Mouse (Mus musculus) liver, embryonic 14.5 days (tissue): ENCODE measurements around the gene Nrros. TPM values are rescaled to one million over a fixed set of nuclear protein-coding genes. Genes with fewer than 3 reads are reported as not detected.

ENCODE experiments used
- ATAC-seq: fragments of 200-750 bp; cut with Nextera tagmentation; 2 replicates; pipeline ENCODE4 v1.8.0; 2017; ENCODE audit warnings: moderate number of reproducible peaks, mild to moderate bottlenecking, moderate library complexity; ENCODE audit not compliant: insufficient read depth
- DNase-seq, 3 experiments: peaks; one replicate each; pipeline ENCODE4 v3.0.0-alpha.2; 2012 to 2013; ENCODE audit warnings: low read depth in 3 of 3, low spot score in 3 of 3
- H3K27ac ChIP-seq: fragments of 300-500 bp; sonication (generic); 2 replicates; pipeline ENCODE4 v1.5.1; 2014; ENCODE audit warnings: moderate library complexity, mild to moderate bottlenecking, control low read depth, inconsistent platforms
- H3K27me3 ChIP-seq: fragments of 300-500 bp; sonication (generic); 2 replicates; pipeline ENCODE4 v1.6.1; 2014; ENCODE audit warnings: mild to moderate bottlenecking, low read length, moderate library complexity; ENCODE audit not compliant: control insufficient read depth, insufficient read depth
- H3K36me3 ChIP-seq: fragments of 300-500 bp; sonication (generic); replicated peaks from 2 replicates; pipeline ENCODE4 v1.6.1; 2014; ENCODE audit warnings: low read depth; ENCODE audit not compliant: control insufficient read depth, insufficient read depth
- H3K4me1 ChIP-seq, 2 experiments: fragments of 200-500 bp in 1 of 2; fragments of 300-500 bp in 1 of 2; sonication (generic) in 1 of 2; replicated peaks; 2 replicates each; pipeline ENCODE4 v1.6.1; 2012 to 2014; ENCODE audit warnings: antibody characterized with exemption in 1 of 2, inconsistent platforms in 1 of 2, low read length in 1 of 2; ENCODE audit not compliant: control insufficient read depth in 2 of 2, insufficient read depth in 2 of 2
- H3K4me2 ChIP-seq: fragments of 300-500 bp; sonication (generic); 2 replicates; pipeline ENCODE4 v1.6.1; 2014; ENCODE audit warnings: low read depth, mild to moderate bottlenecking, control low read depth, moderate library complexity
- H3K4me3 ChIP-seq, 2 experiments: fragments of 200-500 bp in 1 of 2; fragments of 300-500 bp in 1 of 2; sonication (generic) in 1 of 2; 2 replicates each; pipeline ENCODE4 v1.5.1; 2012 to 2014; ENCODE audit warnings: low read depth in 2 of 2, low read length in 2 of 2, mild to moderate bottlenecking in 2 of 2, control low read depth in 1 of 2, inconsistent platforms in 1 of 2, moderate library complexity in 1 of 2; ENCODE audit not compliant: insufficient read depth in 1 of 2
- H3K9ac ChIP-seq: fragments of 300-500 bp; sonication (generic); replicated peaks from 2 replicates; pipeline ENCODE4 v1.6.1; 2014; ENCODE audit warnings: mild to moderate bottlenecking, control low read depth, moderate library complexity
- H3K9me3 ChIP-seq: fragments of 300-500 bp; sonication (generic); 2 replicates; pipeline ENCODE4 v1.6.1; 2016; ENCODE audit warnings: low read length, mixed read lengths; ENCODE audit not compliant: control insufficient read depth
- CTCF ChIP-seq: IDR thresholded peaks from 2 replicates; pipeline ENCODE4 v1.5.1; 2016; ENCODE audit warnings: antibody characterized with exemption, low read depth, control low read depth
- EP300 ChIP-seq: IDR thresholded peaks from 2 replicates; pipeline ENCODE4 v1.6.1; 2016; ENCODE audit warnings: antibody characterized with exemption, low read depth
- WGBS: fragments of 180-500 bp; shearing (Covaris S2); extraction: QIAGEN DNeasy Blood & Tissue Kit; methylation state at CpG from one replicate; pipeline ENCODE4 v1.1.7; 2014; ENCODE audit not compliant: insufficient replicate concordance; 5-methylcytosine and 5-hydroxymethylcytosine counted together
- polyA plus RNA-seq, 2 experiments: library from polyadenylated mRNA; depleted of rRNA in 1 of 2; stranded (reverse) in 1 of 2; unstranded in 1 of 2; fragments of >200 nt; fragmentation: Nextera tagmentation in 1 of 2; extraction: Ambion mirVana in 1 of 2; gene quantifications; 2 replicates each; pipeline versions ENCODE4 v1.2.1 to v1.2.3; 2012 to 2014

Gene Nrros
- polyA plus RNA-seq (2012; rRNA removed) (11.6 and 13.2 TPM in 2 replicates), polyA plus RNA-seq (2014; fragmentation: Nextera tagmentation; extraction: Ambion mirVana) (18.8 and 18.9 TPM in 2 replicates)

DNA sequence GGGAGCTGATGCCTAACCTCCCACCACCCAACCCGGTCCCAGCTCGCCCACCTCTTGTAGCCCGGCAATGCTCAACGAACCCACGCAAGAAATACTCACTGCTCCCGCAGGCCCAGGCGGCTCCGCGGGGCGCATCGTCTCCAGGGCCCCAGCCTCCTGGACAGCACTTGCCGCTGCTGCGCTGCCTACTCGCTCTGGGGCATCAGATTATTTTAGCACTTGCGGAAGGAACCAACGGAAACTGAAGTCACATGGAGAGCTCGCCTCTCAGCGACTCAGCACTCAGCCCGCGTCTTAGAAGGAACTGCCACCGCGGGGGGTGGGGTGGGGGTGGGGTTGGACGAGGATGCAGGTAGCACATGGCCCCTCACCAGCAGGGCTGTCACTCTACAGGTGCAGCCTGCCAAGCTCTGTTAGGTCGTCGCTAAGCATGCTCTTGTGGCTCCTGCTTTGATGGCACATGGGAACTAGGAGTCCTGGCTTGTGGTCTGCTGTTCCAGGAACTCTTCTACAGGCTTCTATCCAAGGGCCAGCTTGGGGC is at the start of gene Nrros:
Gene Nrros (minus strand): TSS at position 314 of the 541 bp plus-strand sequence.
- TF ChIP-seq CTCF (no peak), EP300 (0 out of 2 replicates have a peak, but pooled peaks have one; percentile 25)
- no peaks in the 10 kb centered on the region for H3K36me3 ChIP-seq
- peak within 1 kb of the TSS; percentile 31 for H3K27ac ChIP-seq
- ATAC-seq (peak; percentile 80), DNase-seq (peak; percentile 55 to 56 (median 56))
- under 1% methylated on average over 25 of the region's 25 CpGs for WGBS
- H3K9ac ChIP-seq = peak within 1 kb of the TSS; percentile 84
- peak within 1 kb of the TSS; percentile 92 for H3K4me2 ChIP-seq
- H3K4me1 ChIP-seq = peaks cover 14 to 18% of the 10 kb centered on the region in 2 experiments
- peak within 1 kb of the TSS; percentile 57 to 67 for H3K4me3 ChIP-seq
- no peaks in the 10 kb centered on the region for H3K9me3 ChIP-seq
- no peaks in the 10 kb centered on the region for H3K27me3 ChIP-seq

DNA sequence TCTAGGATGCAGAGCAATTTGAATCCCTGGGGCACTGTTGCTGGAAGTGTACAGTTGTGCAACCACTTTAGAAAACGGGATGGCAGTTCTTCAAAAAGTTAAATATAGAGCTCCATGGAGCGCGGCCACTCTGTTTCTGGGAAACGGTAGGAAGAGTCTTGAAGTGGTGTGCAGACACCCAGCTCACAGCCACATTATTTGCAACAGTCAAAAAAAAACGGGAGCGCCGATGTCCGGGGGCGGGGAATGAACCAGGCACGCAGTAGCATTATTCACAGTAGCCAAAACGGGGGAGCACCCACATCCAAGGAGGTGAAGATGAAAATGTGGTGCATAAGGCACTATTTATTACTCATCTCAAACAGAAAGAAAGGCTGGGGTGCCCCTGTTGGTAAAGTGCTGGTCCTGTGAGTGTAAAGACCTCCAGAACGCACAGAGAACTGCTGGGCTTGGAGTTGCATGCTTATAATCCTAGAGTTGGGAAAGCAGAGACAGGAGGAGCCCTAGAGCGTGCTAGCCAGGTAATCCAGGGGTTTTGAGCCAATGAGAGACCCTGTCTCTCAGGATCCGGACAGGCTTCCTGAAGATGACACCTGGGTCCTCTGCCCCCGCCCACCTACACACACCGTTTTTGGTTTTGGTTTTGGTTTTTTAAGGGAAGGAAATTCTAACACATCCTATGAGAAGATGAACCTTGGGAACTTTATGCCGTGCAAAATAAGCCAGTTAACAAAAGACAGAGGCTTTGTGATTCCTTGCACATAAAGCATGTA is 49.6 kb upstream of the Nrros start:
- H3K4me3 ChIP-seq = no peak overlapping the region
- H3K4me1 ChIP-seq = no peaks in the 10 kb centered on the region
- no peaks in the 10 kb centered on the region for H3K36me3 ChIP-seq
- 60% methylated on average over 17 of the region's 17 CpGs for WGBS
- DNase-seq (no peak), ATAC-seq (no peak)
- no peak overlapping the region for H3K9ac ChIP-seq
- no peak overlapping the region for H3K27ac ChIP-seq
- H3K4me2 ChIP-seq = no peak overlapping the region
- no peaks in the 10 kb centered on the region for H3K27me3 ChIP-seq
- H3K9me3 ChIP-seq = no peaks in the 10 kb centered on the region
- no peak for TF ChIP-seq EP300

DNA sequence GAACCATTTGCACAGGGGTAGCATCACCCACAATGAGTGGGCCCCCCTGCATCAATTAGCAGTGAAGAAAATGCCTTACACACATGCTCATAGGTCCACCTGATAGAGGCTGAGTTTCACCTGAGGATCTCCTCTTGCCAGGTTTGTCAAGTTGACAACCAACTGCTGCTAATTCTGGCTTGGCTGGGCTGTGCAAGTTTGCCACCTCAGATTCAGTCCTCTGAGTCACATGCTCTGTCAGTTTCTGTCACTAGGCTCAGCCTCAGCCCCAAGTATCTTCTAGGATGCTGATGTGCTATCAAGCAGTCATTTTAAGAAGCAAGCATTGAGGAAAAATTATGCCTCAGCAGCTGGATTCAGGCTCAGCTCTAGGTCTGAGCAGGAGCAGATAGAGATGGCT is 48.8 kb upstream of the Nrros start:
- ATAC-seq (no peak), DNase-seq (no peak)
- Histone ChIP-seq H3K4me1 (no peaks in the 10 kb centered on the region), H3K9ac (no peak overlapping the region), H3K4me3 (no peak overlapping the region), H3K36me3 (no peaks in the 10 kb centered on the region), H3K27ac (no peak overlapping the region), H3K4me2 (no peak overlapping the region), H3K9me3 (no peaks in the 10 kb centered on the region), H3K27me3 (no peaks in the 10 kb centered on the region)
- TF ChIP-seq CTCF (no peak), EP300 (no peak)

DNA sequence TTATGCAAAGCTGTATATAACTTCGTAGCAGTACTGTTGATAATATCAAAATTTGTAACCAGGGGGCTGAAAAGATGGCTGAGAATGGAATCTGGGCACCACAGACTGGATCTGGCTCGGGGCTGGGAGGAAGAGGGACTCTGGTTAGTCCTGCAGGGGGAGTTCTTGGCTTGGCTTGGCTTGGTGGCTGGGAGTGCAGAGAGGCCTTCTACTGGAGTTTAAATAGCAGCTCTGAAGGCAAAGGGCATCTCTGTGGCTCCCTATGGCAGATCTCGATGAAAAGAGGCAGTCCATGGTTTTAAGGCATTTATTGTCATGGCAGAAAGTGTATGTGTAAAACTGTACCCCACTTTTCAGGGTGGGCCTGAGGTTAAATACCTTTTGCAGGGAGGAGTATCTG is 39.5 kb upstream of the Nrros start:
- WGBS = 39% methylated on average over 3 of the region's 3 CpGs
- Histone ChIP-seq H3K27me3 (no peaks in the 10 kb centered on the region), H3K27ac (no peak overlapping the region), H3K4me3 (no peak overlapping the region), H3K4me2 (no peak overlapping the region), H3K9me3 (no peaks in the 10 kb centered on the region), H3K4me1 (no peaks in the 10 kb centered on the region), H3K9ac (no peak overlapping the region), H3K36me3 (no peaks in the 10 kb centered on the region)
- ATAC-seq = no peak
- TF ChIP-seq EP300 (no peak), CTCF (peak; percentile 52)
- no peak for DNase-seq

DNA sequence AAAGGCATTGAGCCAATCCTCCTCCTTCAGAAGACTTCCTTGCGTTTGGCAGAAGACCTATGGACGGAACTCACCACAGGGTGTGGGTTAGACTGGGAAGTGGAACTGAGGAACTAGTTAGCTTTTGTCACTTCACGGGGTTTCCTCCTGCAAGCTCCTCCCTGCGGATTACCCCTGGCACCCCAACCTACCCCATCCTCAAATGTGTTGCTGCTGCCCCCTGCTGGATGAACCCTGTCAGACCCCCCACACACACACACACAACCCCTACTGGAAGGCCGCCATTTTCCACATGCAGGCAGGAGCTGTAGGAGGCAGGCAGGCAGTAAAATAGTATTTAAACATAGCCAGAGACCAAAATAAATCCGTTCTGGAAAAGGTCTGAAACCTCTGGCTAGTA is 37.3 kb upstream of the Nrros start:
- DNase-seq = peak; percentile 43 to 50 (median 43)
- H3K36me3 ChIP-seq = no peaks in the 10 kb centered on the region
- H3K9me3 ChIP-seq = no peaks in the 10 kb centered on the region
- no peak overlapping the region for H3K27ac ChIP-seq
- no peak overlapping the region for H3K4me2 ChIP-seq
- TF ChIP-seq CTCF (peak; percentile 89), EP300 (no peak)
- no peak overlapping the region for H3K9ac ChIP-seq
- H3K27me3 ChIP-seq = no peaks in the 10 kb centered on the region
- WGBS = 25% methylated on average over 6 of the region's 6 CpGs
- H3K4me1 ChIP-seq = no peaks in the 10 kb centered on the region
- peak; percentile 53; the same call in 1 of the 2 replicates for ATAC-seq
- no peak overlapping the region for H3K4me3 ChIP-seq
